Mouse (Mus musculus): Measurements from ENCODE around the gene Vkorc1l1.
A peak's percentile ranks its signal among the peaks of the same experiment; 100 is the strongest.

Gene Vkorc1l1

DNA sequence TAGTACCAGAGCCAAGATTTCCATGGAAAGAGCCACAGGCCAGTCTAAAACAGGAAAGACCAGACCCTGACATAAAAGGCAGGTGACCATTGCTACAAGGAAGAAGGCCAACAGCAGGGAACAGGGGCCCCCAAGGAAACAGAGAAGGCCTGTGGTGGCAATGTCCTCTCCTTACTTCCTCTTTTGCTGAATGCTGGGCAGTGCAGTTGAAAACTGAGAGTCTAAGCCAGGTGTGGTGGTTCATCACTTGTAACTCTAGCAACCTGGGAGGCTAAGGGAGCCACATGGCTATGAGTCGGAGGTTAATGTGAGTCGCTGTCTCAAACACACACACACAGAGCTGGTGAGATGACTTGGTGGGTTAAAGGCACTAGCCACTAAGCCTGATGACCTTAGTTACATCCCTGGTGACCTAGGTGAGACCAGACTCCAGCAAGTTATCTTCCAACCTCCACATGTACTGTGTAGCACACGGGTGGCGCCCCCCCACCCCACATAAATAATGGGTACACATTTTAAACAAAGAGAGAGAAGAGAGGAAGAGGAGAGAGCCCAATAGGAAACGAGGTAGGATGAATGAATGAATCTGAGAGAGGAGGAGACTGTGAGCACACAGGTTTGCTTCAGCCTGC is 59.7 kb downstream of the Vkorc1l1 start:
- no peak for DNase-seq (ENCODE audit: extremely low read depth, low read depth, low spot score)

DNA sequence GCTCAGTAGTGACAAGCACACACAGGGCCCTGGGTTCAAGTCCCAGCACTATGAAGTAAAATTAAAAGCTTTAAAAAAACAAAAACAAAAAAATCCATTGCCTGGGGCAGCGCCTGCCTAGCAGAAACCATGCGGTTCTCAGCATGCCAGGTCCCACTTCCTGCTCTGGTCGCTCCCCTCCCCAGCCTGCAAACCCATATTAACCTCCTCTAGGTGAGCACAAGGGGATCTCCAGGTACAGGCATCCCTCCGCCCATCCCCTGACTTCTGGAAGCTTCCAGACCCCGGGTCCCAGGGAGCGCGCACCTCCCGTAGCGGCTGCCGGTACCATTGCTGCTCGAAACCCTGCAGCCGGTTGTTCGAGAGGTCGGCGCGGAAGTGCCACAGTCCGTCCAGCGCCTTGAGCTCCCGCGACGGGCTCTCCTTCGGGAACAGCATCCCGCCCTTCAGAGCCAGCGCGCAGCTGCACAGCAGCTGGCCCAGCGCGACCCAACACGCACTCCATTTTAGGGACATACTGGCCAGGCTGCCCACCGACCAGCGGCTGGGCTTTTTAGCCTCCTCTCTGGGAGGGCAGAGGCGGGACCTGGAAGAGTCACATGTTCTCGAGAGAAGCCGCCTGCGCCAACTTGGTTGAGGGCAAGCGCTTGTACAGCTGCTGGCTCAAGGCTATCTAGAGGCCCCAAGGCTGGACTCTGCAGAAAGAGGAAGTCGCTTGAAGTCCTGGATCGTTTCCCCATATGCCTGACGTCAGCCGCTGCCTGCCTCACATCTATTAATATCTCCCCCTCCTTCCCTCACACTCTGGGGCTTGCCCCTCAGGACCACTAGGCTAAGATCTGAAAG is 60.8 kb downstream of the Vkorc1l1 start, which contains the start of gene Gusb:
Gusb (minus strand) TSS at position 749 of the 846 bp plus-strand sequence.
- DNase-seq (ENCODE audit: extremely low read depth, low read depth, low spot score), result no peak

DNA sequence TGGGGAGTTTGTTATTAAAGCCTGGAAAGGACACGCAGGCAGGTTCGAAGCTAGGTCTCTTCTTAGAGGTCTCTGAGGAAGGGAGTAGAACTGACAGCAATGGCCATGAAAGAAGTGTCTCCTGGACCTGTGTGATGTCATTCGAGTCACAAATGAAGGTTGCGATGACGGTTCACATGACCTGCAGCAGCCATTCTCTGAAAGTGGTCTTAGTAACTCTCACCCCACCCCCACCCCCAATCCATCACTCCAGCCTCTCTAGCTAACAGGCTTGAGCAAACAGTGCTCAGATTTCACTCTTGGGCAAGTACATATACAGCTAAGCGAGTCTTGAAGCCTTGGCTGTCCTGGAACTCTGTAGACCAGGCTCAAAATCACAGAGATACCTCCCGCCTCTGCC is 61.5 kb downstream of the Vkorc1l1 start:
- no peak for DNase-seq (ENCODE audit: extremely low read depth, low read depth, low spot score)

DNA sequence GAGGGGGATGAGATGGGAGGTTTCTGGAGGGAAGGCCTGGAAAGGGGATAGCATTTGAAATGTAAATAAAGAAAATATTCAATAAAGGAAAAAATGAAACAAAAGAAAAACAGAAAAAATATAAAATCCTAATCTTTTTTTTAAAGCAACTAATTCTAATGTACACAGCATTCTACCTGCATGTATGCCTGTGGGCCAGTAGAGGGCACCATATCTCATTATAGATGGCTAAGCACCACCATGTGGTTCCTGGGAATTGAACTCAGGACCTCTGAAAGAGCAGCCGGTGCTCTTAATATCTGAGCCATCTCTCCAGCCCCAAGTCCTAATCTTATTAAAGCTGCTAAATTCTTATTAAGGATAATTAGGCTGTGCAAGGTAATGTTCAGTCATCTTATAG is 65.6 kb downstream of the Vkorc1l1 start:
- DNase-seq (ENCODE audit: extremely low read depth, low read depth, low spot score), result no peak

DNA sequence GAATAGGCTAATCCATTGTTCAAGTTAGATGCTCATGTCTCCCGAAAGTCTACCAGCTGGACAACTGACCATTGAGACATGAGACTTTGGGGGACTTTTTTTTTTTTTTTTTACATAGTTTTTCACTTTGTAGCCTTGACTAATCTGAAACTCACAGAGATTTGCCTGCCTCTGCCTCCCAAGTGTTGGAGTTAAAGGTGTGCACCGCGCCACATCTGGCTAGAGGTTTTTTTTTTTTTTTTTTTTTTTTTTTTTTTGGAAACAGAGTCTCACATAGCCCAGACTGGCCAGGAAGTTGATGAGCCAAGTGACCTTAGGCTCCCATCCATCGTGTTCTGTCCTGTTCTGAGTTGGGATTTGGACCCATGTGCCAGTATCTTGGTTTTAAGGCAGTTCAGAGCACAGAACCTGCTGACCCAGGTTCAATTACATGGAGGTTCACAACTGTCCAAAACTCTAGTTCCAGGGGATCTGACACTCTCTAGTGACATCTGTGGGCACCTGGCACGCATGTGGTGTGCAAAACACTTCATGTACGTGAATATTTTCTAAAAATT is 66.3 kb downstream of the Vkorc1l1 start:
- DNase-seq (ENCODE audit: extremely low read depth, low read depth, low spot score), result no peak

DNA sequence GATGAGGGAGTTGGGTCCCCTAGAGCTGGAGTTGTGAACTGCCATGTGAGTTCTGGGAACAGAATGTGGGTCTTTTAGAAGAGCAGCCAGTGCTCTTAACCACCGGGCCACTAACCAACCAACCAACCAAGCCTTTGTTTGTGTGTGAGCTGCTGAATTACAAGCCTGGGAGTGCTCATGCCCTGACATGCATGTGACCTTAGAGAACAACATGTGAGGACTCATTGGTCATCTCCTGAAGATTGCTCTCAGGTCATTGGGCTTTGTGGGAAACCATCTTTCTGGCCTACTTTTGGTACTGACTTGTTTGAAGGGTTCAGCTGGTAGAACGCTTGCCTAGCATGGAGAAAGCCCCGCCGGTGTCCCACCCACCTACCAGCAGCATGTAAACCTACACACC is 68.0 kb downstream of the Vkorc1l1 start:
- no peak for DNase-seq (ENCODE audit: extremely low read depth, low read depth, low spot score)

DNA sequence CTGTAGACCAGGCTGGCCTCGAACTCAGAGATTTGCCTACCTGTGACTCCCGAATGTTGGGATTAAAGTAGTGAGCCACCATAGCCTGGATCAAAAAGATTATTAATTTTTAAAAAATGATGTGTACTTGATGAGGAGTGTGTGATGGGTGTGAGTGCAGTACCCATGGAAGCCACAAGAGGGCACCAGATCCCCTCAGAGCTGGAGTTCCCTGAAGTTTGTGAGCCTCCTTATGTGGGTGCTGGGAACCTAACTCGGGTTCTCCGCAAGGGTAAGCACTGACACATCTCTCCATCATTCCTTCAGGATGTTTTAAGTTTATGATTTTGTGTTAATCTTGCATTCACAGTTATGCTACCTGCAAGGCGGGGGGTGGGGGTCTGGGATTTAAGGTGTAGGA is 69.2 kb downstream of the Vkorc1l1 start:
- DNase-seq (ENCODE audit: extremely low read depth, low read depth, low spot score), result no peak

DNA sequence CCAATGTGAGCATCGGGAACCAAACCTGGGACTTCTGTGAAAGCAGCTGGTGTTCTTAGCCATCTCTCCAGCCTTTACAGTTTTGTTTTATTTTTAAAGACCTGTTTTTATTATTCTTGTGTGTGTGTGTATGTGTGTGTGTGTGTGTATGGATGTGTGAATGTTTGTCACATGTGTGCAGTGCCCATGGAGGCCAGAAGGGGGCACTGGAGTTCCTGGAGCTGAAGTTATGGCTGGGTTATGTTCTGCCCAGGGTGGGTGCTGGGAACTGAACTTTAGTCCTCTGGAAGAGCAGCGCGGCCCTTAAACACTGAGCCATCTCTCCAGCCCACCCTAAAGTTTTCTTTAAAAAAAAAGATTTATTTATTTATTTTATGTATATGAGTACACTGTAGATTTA is 73.3 kb downstream of the Vkorc1l1 start:
- DNase-seq (ENCODE audit: extremely low read depth, low read depth, low spot score), result no peak

DNA sequence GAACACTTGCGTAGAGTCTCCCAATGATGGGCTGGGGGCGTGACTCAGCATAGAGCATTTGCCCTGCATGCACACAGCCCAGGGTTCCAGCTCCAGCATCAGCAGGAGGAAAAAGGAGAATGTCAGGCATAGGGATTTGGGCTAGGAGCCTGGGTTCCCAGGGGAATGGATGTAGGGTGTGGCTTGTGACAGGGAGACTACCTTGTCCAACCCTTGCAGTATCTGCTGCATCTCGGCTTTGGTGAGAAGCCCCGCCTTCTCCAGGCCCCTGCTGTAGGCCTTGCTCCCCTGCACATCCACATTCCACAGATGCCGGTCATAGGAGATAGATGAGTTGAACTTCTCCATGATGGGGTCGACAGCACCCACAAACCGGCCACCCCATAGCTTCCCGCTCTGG is 77.7 kb downstream of the Vkorc1l1 start:
- no peak for DNase-seq (ENCODE audit: extremely low read depth, low read depth, low spot score)

DNA sequence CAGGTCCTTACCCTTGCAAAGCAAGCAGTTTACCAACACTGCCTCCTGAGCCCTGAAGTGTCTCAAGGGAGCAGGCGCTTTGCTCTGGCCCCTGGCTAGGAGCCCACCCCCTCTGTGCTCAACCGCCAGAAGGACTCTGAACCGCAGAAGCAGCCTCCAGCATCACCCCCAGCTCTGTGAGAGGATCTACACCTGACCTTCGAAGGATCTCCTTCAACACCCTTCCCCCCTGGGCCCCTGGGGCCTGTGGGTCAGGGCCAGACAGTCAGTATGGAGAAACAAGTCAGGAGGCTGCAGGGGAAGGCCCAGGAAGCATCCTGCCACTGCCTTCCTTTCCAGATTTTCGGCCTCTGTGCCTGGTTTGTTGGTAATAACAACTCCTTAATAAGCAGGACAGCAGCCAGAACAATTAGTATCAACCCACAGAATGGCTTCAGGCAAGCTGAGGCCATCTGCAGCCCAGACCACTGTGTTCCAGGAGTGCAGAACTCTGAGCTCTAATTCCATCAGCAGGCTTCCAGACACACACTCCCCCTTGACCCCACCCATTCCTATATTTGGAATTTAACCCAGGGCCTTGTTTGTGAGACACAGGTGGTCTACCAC is 79.7 kb downstream of the Vkorc1l1 start:
- no peak for DNase-seq (ENCODE audit: extremely low read depth, low read depth, low spot score)

DNA sequence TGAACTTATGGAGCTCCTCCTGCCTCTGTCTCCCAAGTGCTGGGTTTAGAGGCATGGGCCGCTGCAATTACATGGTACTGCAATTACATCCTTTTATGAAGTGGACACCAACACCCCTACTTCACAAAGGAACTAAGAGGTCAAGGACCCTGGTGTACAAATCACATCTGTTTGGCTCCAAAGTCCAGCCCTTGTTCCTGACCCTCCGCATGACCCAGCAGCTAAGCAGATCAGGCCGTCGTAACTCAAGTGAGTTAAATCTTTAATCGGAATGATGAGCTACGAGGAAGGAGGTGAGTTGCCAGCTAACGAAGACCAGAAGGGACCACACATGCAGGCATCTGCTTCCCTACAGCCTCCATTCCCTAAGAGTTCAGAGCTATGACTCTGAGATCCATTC is 80.6 kb downstream of the Vkorc1l1 start:
- DNase-seq (ENCODE audit: extremely low read depth, low read depth, low spot score), result no peak

DNA sequence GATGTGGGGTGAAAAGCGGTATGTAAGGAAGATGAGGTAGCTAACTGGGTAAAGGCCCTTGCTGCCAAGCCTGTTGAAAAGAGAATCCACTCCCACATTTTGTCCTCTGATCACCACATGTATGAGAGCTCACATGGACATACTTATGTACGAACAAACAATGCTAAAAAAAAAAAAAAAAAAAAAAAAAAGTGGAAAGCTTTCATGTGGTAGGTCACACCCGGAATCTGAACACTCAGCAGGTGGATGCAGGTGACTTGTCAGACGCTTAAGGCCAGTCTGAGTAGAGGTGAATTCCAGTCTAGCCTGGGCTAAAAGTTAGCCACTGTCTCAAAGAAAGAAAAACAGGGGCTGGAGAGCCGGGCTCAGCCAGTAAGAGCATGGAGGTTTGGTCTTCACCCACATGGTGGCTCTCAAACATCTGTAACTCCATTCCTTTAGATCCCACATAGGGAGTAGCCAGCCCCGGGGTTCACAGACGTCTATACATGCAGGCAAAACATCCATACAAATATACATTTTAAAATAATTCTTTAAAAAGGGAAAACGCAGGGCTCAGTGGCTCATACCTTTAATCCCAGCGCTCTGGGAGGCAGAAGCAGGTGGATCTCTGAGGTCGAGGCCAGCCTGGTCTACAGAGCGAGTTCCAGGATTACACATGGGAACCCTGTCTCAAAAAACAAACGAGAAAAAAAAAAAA is 81.4 kb downstream of the Vkorc1l1 start:
- no peak for DNase-seq (ENCODE audit: extremely low read depth, low read depth, low spot score)

DNA sequence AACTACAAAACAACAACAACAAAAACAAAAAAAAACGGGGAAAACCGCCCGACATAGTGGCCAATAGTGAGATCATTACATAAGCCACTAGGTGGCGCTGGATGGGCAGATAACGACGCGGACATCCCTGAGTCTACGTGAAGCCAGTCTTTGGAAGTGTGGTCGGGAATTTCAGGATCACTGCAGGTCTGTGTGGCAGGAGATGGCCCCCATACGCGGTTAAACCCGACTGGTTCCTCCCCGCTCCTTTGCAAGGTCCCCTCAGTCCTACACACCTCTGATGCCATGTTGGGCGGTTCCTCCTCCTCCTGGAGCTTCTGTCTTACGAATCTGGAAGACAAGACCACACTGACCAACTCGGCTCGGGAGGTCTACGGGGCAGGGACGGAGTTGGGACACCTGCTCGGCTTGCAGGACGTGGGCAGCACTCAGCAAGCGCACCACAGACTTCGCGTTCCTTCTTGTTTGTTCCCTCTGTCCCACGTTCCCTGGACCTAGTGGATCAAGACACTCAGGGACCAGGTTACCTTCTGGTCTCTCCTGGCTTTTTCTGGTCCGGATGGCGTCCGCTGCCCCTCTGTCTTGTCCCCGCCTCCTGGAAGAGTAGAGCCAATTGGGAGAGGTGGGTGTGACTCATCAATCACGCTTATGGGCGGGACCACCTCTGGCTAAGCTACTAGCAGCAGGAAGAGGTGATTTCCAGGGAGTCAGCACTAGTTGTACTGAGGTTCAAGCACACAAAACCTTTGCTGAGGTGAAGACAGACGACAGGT is 82.2 kb downstream of the Vkorc1l1 start:
- DNase-seq (ENCODE audit: extremely low read depth, low read depth, low spot score), result peak; percentile 65

DNA sequence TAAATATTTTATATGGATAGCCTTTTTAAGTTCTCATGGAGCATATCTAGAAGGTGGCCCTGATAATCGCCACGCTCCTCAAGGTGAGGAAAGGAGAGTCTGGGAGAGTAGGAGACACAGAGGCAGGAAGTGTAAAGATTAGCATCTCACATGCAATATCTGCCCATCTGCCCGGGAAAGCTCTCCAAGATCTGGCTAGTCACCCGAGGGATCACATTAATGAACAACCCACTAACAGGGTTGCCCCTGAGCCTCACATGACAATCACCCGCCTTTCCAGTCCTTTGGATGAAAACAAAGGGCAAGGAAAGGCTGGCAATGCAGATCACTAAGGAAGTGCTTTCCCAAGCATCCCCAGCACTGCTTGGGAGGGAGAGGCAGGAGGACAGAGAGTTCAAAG is 85.4 kb downstream of the Vkorc1l1 start:
- no peak for DNase-seq (ENCODE audit: extremely low read depth, low read depth, low spot score)

DNA sequence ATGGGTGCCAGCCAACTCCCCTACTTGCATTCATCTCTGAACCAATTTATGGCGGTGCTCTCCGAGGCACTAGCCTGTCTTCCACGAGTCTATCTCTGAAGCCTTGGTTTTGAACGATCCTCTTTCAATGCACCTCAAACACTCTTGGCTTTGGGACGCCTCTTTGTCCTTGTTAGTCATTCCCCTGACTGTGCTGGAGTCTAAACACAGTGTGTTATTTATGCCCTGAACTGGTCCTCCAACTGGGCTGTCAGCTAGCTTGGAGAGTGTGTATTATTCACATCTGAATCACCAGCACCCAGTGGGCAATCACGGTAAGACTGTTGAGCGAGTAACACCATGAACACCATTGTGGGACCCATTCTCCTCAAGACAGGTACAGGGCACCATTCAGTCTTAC is 85.9 kb downstream of the Vkorc1l1 start:
- DNase-seq (ENCODE audit: extremely low read depth, low read depth, low spot score), result no peak

DNA sequence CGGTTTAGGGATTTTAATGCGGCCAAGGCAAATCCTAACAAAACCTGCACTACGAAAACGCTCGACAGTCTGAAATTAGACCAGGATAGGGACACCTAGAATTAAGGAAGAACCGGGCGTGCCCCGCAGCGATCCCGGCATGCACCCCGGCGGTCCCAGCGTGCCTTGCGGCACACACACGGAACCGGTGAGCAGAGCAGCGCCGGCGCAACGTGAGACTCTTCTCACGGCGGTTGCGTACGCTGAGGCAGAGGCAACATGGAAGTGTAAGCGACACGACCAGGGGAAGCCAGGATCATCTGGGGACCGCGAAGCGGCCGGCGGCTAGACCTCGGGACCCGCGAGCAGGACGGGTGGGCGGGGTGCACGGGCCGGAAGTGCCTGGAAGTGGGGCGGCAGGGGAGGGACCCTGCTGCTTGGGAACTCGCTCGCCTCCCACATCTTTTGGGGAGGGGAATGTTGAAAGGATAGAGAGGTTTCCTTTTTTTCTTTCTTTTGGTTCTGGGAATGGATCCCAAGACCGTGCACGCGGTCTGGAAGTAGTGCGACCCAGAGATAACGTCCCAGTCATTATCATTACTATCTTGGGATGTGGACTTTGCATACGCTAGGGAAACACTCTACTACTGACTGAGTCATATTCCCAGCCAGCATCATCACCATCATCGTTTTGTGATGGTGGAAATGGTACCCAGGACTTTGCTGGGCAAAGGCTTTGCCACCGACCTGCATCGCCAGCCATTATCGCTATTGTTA is 87.5 kb downstream of the Vkorc1l1 start, which contains the start of the genes Asl and Crcp:
Asl (minus strand) TSS at position 106 of the 756 bp plus-strand sequence.
Crcp (plus strand) TSS at position 149 of the 756 bp plus-strand sequence.
- no peak for DNase-seq (ENCODE audit: extremely low read depth, low read depth, low spot score)

DNA sequence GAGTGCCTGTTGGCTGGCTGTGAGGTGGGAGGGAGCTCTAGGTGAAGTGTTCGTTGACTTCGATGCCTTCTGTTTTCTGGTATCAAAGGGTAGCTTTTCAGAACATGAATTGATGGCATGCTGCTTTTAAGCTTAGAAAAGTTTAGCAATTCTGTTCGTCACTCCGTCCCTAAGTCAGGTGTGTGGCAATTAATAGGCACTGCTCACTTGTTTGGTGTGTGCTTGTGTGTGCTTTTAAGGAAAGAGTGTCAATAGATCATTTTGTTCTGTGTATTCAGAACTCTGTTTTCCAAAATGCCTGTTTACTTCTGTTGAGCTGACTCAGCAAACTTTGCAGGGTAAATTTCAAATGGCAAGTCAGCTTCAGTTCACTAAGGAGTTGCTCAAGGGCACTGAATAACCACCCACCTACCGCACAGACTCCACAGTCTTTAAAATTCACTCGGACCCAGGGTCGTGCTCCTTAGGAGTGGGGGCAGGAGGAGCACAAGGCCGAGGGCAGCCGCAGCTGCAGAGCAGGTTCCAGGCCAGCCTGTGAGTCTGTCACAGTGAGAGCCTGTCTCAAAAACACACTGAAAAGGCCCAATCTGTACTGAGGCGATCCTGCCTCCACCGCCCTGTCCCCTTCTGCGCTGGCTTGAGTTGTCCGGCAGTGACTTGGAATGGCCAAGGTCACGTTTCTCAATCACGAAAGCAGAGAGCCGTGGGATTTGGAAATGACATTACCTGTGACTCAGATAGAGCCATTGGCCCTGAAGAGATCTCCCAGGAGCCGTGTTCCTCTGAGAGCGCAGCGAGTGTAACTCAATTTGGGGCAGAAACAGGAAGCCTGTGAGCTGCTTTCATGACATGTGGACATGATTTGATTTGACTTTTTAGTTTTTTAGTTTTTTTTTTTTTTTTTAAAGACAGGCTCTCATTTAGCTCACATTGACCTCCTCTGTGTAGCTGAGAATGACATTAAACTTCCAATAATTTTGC is 89.9 kb downstream of the Vkorc1l1 start:
- no peak for DNase-seq (ENCODE audit: extremely low read depth, low read depth, low spot score)

DNA sequence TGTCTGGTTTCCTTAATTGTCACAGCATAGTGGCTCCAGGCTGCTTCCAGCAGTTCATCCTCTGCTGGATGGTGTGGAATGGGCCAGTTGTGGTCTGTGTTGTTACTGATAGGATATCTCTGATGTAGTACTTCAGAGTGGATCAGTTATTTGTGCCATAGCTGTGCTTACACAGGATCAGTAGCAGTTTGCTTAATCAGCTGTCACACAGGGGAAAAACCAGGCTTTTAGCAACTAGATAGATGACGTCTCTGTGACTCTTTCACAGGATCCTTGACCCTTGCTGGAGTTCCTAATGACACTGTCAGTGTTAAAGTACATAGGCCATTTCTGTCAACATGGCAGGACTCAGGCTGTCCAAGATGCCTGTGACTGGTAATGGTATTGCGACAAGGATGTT is 92.1 kb downstream of the Vkorc1l1 start:
- no peak for DNase-seq (ENCODE audit: extremely low read depth, low read depth, low spot score)

Data from fat pad, adult 2 months (tissue).